ENCODE assay signal across 8 mouse cellular contexts in the genomic region with DNA sequence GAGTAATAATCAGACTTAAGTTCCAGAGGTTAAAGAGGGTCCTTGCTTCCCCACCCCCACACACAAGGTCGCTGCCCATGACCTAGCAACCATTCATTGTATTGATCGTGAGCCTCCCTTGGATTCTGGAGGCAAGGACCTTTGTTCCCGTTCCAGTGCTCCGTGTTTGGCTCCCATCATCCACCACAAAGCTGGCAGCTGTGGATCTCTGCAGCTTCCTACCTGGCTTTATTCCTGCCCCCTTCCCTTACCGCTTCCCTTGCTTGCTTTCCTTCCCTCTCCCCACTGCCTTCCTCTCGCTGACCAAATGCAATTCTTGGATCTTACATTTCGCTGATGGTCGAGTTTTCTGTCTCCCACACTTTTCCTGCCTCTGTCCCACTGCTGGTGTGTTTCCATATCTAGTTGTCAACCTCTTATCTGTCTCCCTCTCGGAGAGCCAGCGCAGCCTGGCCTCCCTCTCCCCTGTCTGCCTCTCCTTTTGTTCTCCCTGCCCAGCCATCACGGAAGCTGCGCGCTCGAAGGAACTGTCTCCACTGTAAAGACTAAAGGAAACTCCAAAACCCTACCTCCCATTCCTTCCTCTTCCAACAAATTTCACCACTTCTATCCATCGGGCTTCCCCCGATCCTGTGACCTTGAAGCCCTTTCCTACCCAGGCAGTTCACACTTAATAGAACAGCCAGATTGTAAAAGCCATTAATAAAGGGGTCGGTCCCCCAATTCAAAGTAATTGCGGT. TPM values are rescaled to one million over a fixed set of nuclear protein-coding genes. Genes with fewer than 3 reads are reported as not detected.
DNase-seq lines count a peak whose midpoint lies in the region; ATAC-seq and TF ChIP-seq lines count a peak whose summit lies in the region.

No protein-coding gene starts in this region.

- peak overlapping the region; percentile 78 for H3K4me3 ChIP-seq in hindbrain, embryonic 10.5 days
- peak overlapping the region; percentile 41 for H3K4me3 ChIP-seq in midbrain, embryonic 11.5 days (ENCODE audit: low read depth, low read length)

- H3K4me1 ChIP-seq in hindbrain, embryonic 10.5 days (replicated peaks): peaks cover 82% of the 10 kb centered on the region
- H3K4me1 ChIP-seq in midbrain, embryonic 11.5 days (ENCODE audit: control insufficient read depth, insufficient read depth, low read length): peaks cover 28% of the 10 kb centered on the region

- TF ChIP-seq POLR2A in brain, embryonic 14.5 days (IDR thresholded peaks at IDR 0.05; ENCODE audit: borderline replicate concordance, extremely low read depth, insufficient read depth, insufficient read length, poor library complexity, severe bottlenecking): no peak

- peaks cover 28% of the 10 kb centered on the region for H3K36me3 ChIP-seq in hindbrain, embryonic 10.5 days
- H3K36me3 ChIP-seq in midbrain, embryonic 11.5 days (ENCODE audit: control insufficient read depth, insufficient read depth, low read length): no peaks in the 10 kb centered on the region

- intact Hi-C loops in left cerebral cortex, postnatal 10 days (cut with DNase I): no loop called here
- intact Hi-C loops in left cerebral cortex, postnatal 14 days (cut with DNase I): no loop called here

- peak overlapping the region; percentile 69 for H3K9ac ChIP-seq in midbrain, embryonic 11.5 days (ENCODE audit: low read length)

- peak overlapping the region; percentile 98 for H3K27ac ChIP-seq in hindbrain, embryonic 10.5 days
- H3K27ac ChIP-seq in midbrain, embryonic 11.5 days (ENCODE audit: low read depth, low read length): peak overlapping the region; percentile 70

- H3K9me3 ChIP-seq in hindbrain, embryonic 10.5 days: no peaks in the 10 kb centered on the region
- no peaks in the 10 kb centered on the region for H3K9me3 ChIP-seq in midbrain, embryonic 11.5 days (ENCODE audit: control insufficient read depth, low read length)

- 3% methylated on average over 18 of the region's 18 CpGs for whole genome bisulfite sequencing in hindbrain, embryonic 10.5 days
- WGBS in midbrain, embryonic 11.5 days: 4% methylated on average over 18 of the region's 18 CpGs

- peaks cover 9% of the 10 kb centered on the region for H3K27me3 ChIP-seq in hindbrain, embryonic 10.5 days (ENCODE audit: insufficient read depth, poor library complexity, severe bottlenecking)
- H3K27me3 ChIP-seq in midbrain, embryonic 11.5 days (ENCODE audit: control insufficient read depth, insufficient read depth, low read length): peaks cover 7% of the 10 kb centered on the region; the same call in 1 of the 2 replicates

- peak; percentile 46 for DNase-seq in adrenal gland, adult 2 months
- no peak for DNase-seq in adrenal gland, adult 8-10 months
- DNase-seq in brain, embryonic 14.5 days (ENCODE audit: low read depth): peak; percentile 52
- DNase-seq in hindbrain, embryonic 10.5 days (ENCODE audit: low spot score): peak; percentile 63
- peak; percentile 95 for DNase-seq in midbrain, embryonic 11.5 days (ENCODE audit: low spot score, missing footprints)
- no peak for DNase-seq in left cerebral cortex, postnatal 10 days (ENCODE audit: extremely low spot score in 1 of 2, low spot score in 2 of 2)
- DNase-seq in right cerebral cortex, postnatal 10 days (ENCODE audit: low spot score in 2 of 2): no peak
- no peak for DNase-seq in left cerebral cortex, postnatal 14 days (ENCODE audit: low spot score in 2 of 2)

- TF ChIP-seq CTCF in brain, embryonic 14.5 days (IDR thresholded peaks at IDR 0.05; ENCODE audit: borderline replicate concordance, extremely low read depth, insufficient read depth, insufficient read length): no peak

- peak overlapping the region; percentile 54 for H3K4me2 ChIP-seq in midbrain, embryonic 11.5 days

- ATAC-seq in midbrain, embryonic 11.5 days (ENCODE audit: low FRiP score): no peak

RNA-seq across cellular contexts. Expression of gene Mmp14, which starts 0.8 kb away (rescaled TPM):
- 10 to 100 TPM; 36.2 to 39.9 TPM for total RNA-seq in adrenal gland, adult 2 months (2021)
- polyA plus RNA-seq in adrenal gland, adult 2 months (2012; rRNA removed): 173 and 192 TPM in 2 replicates
- 10 to 100 TPM; 34.8 to 49.0 (median 44.5) TPM for total RNA-seq in adrenal gland, adult 8-10 months (2022)
- polyA plus RNA-seq in brain, embryonic 14.5 days (2012; rRNA removed): 80.4 and 83.8 TPM in 2 replicates
- polyA plus RNA-seq in hindbrain, embryonic 10.5 days (2016; fragmentation: Nextera tagmentation; extraction: Ambion mirVana): 75.1 and 76.1 TPM in 2 replicates
- 57.4 and 57.5 TPM in 2 replicates for polyA plus RNA-seq in midbrain, embryonic 11.5 days (2014; fragmentation: Nextera tagmentation; extraction: Ambion mirVana)
- 10 to 100 TPM; 28.4 to 35.9 TPM for total RNA-seq in left cerebral cortex, postnatal 10 days (2021)
- 10 to 100 TPM; 19.0 to 22.0 TPM for total RNA-seq in left cerebral cortex, postnatal 14 days (2021)

RNA-seq across cellular contexts. Expression of gene Mrpl52, which starts 3.9 kb away (rescaled TPM):
- 100 to 1,000 TPM; 162 to 202 TPM for total RNA-seq in adrenal gland, adult 2 months (2021)
- polyA plus RNA-seq in adrenal gland, adult 2 months (2012; rRNA removed): 2,091 and 3,081 TPM in 2 replicates
- 100 to 1,000 TPM; 179 to 219 (median 209) TPM for total RNA-seq in adrenal gland, adult 8-10 months (2022)
- 186 and 230 TPM in 2 replicates for polyA plus RNA-seq in brain, embryonic 14.5 days (2012; rRNA removed)
- polyA plus RNA-seq in hindbrain, embryonic 10.5 days (2016; fragmentation: Nextera tagmentation; extraction: Ambion mirVana): 198 and 224 TPM in 2 replicates
- polyA plus RNA-seq in midbrain, embryonic 11.5 days (2014; fragmentation: Nextera tagmentation; extraction: Ambion mirVana): 238 and 253 TPM in 2 replicates
- total RNA-seq in left cerebral cortex, postnatal 10 days (2021): 100 to 1,000 TPM; 103 to 105 TPM
- total RNA-seq in left cerebral cortex, postnatal 14 days (2021): 10 to 100 TPM; 79.5 to 91.5 TPM

RNA-seq across cellular contexts. Expression of gene Slc7a7, which starts 13.0 kb away (rescaled TPM):
- 1 to 10 TPM; 2.8 to 3.9 TPM for total RNA-seq in adrenal gland, adult 2 months (2021)
- polyA plus RNA-seq in adrenal gland, adult 2 months (2012; rRNA removed): 3.7 and 4.2 TPM in 2 replicates
- 1 to 10 TPM; 4.6 to 8.5 (median 6.4) TPM for total RNA-seq in adrenal gland, adult 8-10 months (2022)
- 7.2 and 8.0 TPM in 2 replicates for polyA plus RNA-seq in brain, embryonic 14.5 days (2012; rRNA removed)
- polyA plus RNA-seq in hindbrain, embryonic 10.5 days (2016; fragmentation: Nextera tagmentation; extraction: Ambion mirVana): 5.0 and 5.5 TPM in 2 replicates
- polyA plus RNA-seq in midbrain, embryonic 11.5 days (2014; fragmentation: Nextera tagmentation; extraction: Ambion mirVana): 4.3 and 4.7 TPM in 2 replicates
- total RNA-seq in left cerebral cortex, postnatal 10 days (2021): 1 to 10 TPM; 2.1 to 2.2 TPM
- total RNA-seq in left cerebral cortex, postnatal 14 days (2021): 1 to 10 TPM; 1.5 to 2.5 TPM

RNA-seq across cellular contexts. Expression of gene Lrp10, which starts 33.4 kb away (rescaled TPM):
- 100 to 1,000 TPM; 116 to 139 TPM for total RNA-seq in adrenal gland, adult 2 months (2021)
- 262 and 276 TPM in 2 replicates for polyA plus RNA-seq in adrenal gland, adult 2 months (2012; rRNA removed)
- total RNA-seq in adrenal gland, adult 8-10 months (2022): 100 to 1,000 TPM; 119 to 147 (median 137) TPM
- 39.6 and 41.5 TPM in 2 replicates for polyA plus RNA-seq in brain, embryonic 14.5 days (2012; rRNA removed)
- 30.9 and 32.4 TPM in 2 replicates for polyA plus RNA-seq in hindbrain, embryonic 10.5 days (2016; fragmentation: Nextera tagmentation; extraction: Ambion mirVana)
- polyA plus RNA-seq in midbrain, embryonic 11.5 days (2014; fragmentation: Nextera tagmentation; extraction: Ambion mirVana): 15.8 and 19.5 TPM in 2 replicates
- total RNA-seq in left cerebral cortex, postnatal 10 days (2021): 10 to 100 TPM; 27.5 to 34.5 TPM
- 10 to 100 TPM; 23.2 to 31.3 TPM for total RNA-seq in left cerebral cortex, postnatal 14 days (2021)

RNA-seq across cellular contexts. Expression of gene Rem2, which starts 45.3 kb away (rescaled TPM):
- total RNA-seq in adrenal gland, adult 2 months (2021): under 1 TPM; 0.29 to 0.45 TPM
- polyA plus RNA-seq in adrenal gland, adult 2 months (2012; rRNA removed): 0.40 and 0.49 TPM in 2 replicates
- 1 to 10 TPM in 1 of 4 experiments, under 1 TPM in 3; 0.25 to 1.9 (median 0.45) TPM for total RNA-seq in adrenal gland, adult 8-10 months (2022)
- polyA plus RNA-seq in brain, embryonic 14.5 days (2012; rRNA removed): 24.7 and 31.3 TPM in 2 replicates
- polyA plus RNA-seq in hindbrain, embryonic 10.5 days (2016; fragmentation: Nextera tagmentation; extraction: Ambion mirVana): 20.8 and 40.2 TPM in 2 replicates
- 33.6 and 34.4 TPM in 2 replicates for polyA plus RNA-seq in midbrain, embryonic 11.5 days (2014; fragmentation: Nextera tagmentation; extraction: Ambion mirVana)
- total RNA-seq in left cerebral cortex, postnatal 10 days (2021): 10 to 100 TPM; 14.5 to 16.7 TPM
- total RNA-seq in left cerebral cortex, postnatal 14 days (2021): 1 to 10 TPM; 7.4 to 9.6 TPM

Comparison
In these comparisons a context has a peak if more than half of its experiments do, and no peak if none do; other contexts are left out.
1. DNase-seq: peak in adrenal gland, adult 2 months (single experiment), brain, embryonic 14.5 days (single experiment), hindbrain, embryonic 10.5 days (single experiment) and midbrain, embryonic 11.5 days (single experiment); none in adrenal gland, adult 8-10 months (single experiment), left cerebral cortex, postnatal 10 days (0 of 2), right cerebral cortex, postnatal 10 days (0 of 2) and left cerebral cortex, postnatal 14 days (0 of 2).